Mouse (Mus musculus): Measurements from ENCODE around the gene Vmp1. TPM values are rescaled to one million over a fixed set of nuclear protein-coding genes. Genes with fewer than 3 reads are reported as not detected.
A peak's percentile ranks its signal among the peaks of the same experiment; 100 is the strongest.

Gene Vmp1
- polyA plus RNA-seq, 1 experiment from 2014 or later: 85.4 TPM

- WGBS: 18% methylated on average over 12 of the region's 12 CpGs
- Histone ChIP-seq H3K4me1 (peaks cover 18% of the 10 kb centered on the region), H3K9me3 (no peaks in the 10 kb centered on the region), H3K36me3 (peaks cover 7% of the 10 kb centered on the region; the same call in 1 of the 2 replicates), H3K4me2 (replicated peaks) (peak overlapping the region; percentile 57), H3K9ac (peak overlapping the region; percentile 48), H3K4me3 (peak overlapping the region; percentile 33), H3K27ac (no peak overlapping the region), H3K27me3 (no peaks in the 10 kb centered on the region)
- ATAC-seq (ENCODE audit: low FRiP score, low read depth): no peak
These were observed 97.3 kb downstream of the Vmp1 start for GRCm38 (mm10) chr11:86586177-86586867.

GRCm38 (mm10) chr11:86585598-86585984 lies 98.0 kb downstream of the Vmp1 start:
- peaks cover 18% of the 10 kb centered on the region for H3K4me1 ChIP-seq
- no peak overlapping the region for H3K27ac ChIP-seq
- no peak for ATAC-seq (ENCODE audit: low FRiP score, low read depth)
- peaks cover 7% of the 10 kb centered on the region; the same call in 1 of the 2 replicates for H3K36me3 ChIP-seq
- peak overlapping the region; percentile 30 for H3K4me2 ChIP-seq (replicated peaks)
- H3K9me3 ChIP-seq: no peaks in the 10 kb centered on the region
- no peaks in the 10 kb centered on the region for H3K27me3 ChIP-seq
- 0 out of 2 replicates have a peak overlapping the region, but pooled peaks have one; percentile 31 for H3K9ac ChIP-seq
- H3K4me3 ChIP-seq: peak overlapping the region; percentile 15; the same call in 1 of the 2 replicates
- WGBS: 43% methylated on average over 3 of the region's 3 CpGs

- Histone ChIP-seq H3K4me2 (replicated peaks) (peak overlapping the region; percentile 30; the same call in 1 of the 2 replicates), H3K4me1 (peaks cover 20% of the 10 kb centered on the region), H3K27ac (no peak overlapping the region), H3K27me3 (no peaks in the 10 kb centered on the region), H3K9ac (no peak overlapping the region), H3K36me3 (peaks cover 7% of the 10 kb centered on the region; the same call in 1 of the 2 replicates), H3K9me3 (no peaks in the 10 kb centered on the region), H3K4me3 (peak overlapping the region; percentile 15; the same call in 1 of the 2 replicates)
- no peak for ATAC-seq (ENCODE audit: low FRiP score, low read depth)
- WGBS: 82% methylated on average over 7 of the region's 7 CpGs
These were observed 98.6 kb downstream of the Vmp1 start for GRCm38 (mm10) chr11:86584898-86585597.

GRCm38 (mm10) chr11:86583990-86584897 lies 99.4 kb downstream of the Vmp1 start:
- Histone ChIP-seq H3K9ac (no peak overlapping the region), H3K36me3 (peaks cover 7% of the 10 kb centered on the region; the same call in 1 of the 2 replicates), H3K4me2 (replicated peaks) (no peak overlapping the region), H3K27ac (no peak overlapping the region), H3K9me3 (no peaks in the 10 kb centered on the region), H3K4me3 (no peak overlapping the region), H3K27me3 (no peaks in the 10 kb centered on the region), H3K4me1 (peaks cover 22% of the 10 kb centered on the region)
- ATAC-seq (ENCODE audit: low FRiP score, low read depth): no peak
- WGBS: 91% methylated on average over 14 of the region's 14 CpGs

DNA sequence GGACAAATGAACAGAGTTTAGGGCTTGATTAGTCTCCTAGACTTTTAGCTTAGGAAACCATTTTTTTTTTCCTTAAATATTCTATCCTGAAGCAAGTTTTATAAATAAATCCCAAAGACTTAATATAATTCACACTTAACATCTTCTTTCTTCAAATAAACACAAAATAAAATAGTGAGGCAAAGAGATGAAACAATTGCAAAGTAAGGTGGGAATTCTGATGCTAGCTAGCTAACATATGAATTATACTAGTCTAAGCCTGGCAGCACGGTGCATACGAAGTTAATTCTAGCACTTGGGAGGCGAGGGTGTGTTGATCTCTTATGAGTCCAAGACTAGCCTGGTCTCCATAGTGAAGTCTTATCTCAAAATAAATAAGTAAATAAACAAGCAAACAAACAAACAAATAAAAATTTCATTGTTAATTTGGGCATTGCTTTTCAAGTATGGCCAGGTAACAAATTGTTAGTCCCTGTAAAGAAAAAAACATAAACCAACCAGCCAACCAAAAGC lies 100.3 kb downstream of the Vmp1 start:
- no peak overlapping the region for H3K4me3 ChIP-seq
- H3K9me3 ChIP-seq: no peaks in the 10 kb centered on the region
- H3K4me1 ChIP-seq: peaks cover 30% of the 10 kb centered on the region
- H3K9ac ChIP-seq: no peak overlapping the region
- no peak overlapping the region for H3K27ac ChIP-seq
- H3K4me2 ChIP-seq (replicated peaks): no peak overlapping the region
- no peaks in the 10 kb centered on the region for H3K27me3 ChIP-seq
- H3K36me3 ChIP-seq: peaks cover 7% of the 10 kb centered on the region; the same call in 1 of the 2 replicates
- no peak for ATAC-seq (ENCODE audit: low FRiP score, low read depth)
- 91% methylated on average over 3 of the region's 3 CpGs for WGBS

DNA sequence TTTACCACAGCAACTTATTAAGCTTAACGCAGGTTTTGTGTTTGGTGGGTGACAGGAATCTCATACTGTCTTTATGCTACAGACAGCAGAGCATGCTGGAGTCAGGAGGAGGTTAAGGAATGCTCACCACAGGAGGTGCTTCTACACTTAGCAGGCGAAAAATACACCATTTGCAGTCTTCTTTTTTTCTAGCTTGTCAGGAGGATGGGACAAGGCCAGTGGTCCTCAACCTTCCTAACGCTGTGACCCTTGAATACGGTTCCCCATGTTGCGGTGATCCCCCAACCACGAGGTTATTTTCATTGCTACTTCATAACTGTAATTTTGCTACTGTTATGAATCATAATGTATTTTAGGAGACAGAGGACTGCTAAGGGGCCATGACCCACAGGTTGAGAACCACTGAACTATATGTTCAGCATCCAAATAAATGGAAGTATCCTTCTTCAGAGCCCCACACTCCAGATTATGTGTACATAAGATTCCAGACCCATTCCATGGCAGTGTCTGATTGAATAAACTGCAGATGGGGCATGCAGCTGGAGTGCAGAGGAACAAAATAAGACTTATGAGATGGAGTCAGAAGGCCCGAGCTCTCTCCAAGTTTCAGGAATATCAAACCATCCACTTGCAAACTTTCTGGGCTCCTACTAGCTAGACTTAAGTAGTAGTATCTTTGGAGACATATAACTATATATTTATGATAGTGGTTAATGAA lies 100.9 kb downstream of the Vmp1 start:
- Histone ChIP-seq H3K4me3 (no peak overlapping the region), H3K27me3 (no peaks in the 10 kb centered on the region), H3K36me3 (peaks cover 7% of the 10 kb centered on the region; the same call in 1 of the 2 replicates), H3K27ac (no peak overlapping the region), H3K9me3 (no peaks in the 10 kb centered on the region), H3K4me2 (replicated peaks) (no peak overlapping the region), H3K4me1 (peaks cover 24% of the 10 kb centered on the region), H3K9ac (no peak overlapping the region)
- no peak for ATAC-seq (ENCODE audit: low FRiP score, low read depth)
- WGBS: 88% methylated on average over 7 of the region's 7 CpGs

- no peaks in the 10 kb centered on the region for H3K9me3 ChIP-seq
- H3K4me2 ChIP-seq (replicated peaks): no peak overlapping the region
- H3K4me3 ChIP-seq: no peak overlapping the region
- H3K36me3 ChIP-seq: peaks cover 7% of the 10 kb centered on the region; the same call in 1 of the 2 replicates
- H3K27me3 ChIP-seq: no peaks in the 10 kb centered on the region
- WGBS: 94% methylated on average over 12 of the region's 12 CpGs
- peaks cover 17% of the 10 kb centered on the region for H3K4me1 ChIP-seq
- ATAC-seq (ENCODE audit: low FRiP score, low read depth): no peak
- H3K27ac ChIP-seq: no peak overlapping the region
- no peak overlapping the region for H3K9ac ChIP-seq
These were observed 101.6 kb downstream of the Vmp1 start for GRCm38 (mm10) chr11:86581943-86582542.

DNA sequence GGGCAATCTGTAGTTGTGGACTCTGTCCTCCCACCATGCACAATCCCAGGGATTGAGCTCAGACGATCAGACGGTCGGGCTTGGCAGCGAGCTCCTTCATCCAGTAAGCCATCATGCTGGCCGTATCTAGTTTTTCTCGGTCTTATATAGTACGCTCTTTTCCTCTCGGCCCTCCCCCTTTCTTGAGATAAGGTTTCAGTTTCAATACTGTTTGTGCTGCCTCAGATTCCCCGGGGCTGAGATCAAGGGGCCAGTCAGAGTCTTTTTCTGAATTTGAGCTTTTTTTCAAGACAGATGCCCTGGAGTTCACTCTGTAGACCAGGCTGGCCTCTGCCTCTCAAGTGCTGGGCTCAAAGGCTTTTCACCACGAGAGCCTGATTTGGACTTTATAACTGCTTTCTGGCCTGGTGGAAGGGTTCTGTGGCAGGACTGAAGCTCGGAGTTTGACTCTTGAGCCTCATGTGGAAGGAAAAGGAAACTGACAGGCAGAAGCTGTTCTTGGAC lies 102.3 kb downstream of the Vmp1 start:
- Histone ChIP-seq H3K4me3 (no peak overlapping the region), H3K27ac (no peak overlapping the region), H3K4me1 (peaks cover 12% of the 10 kb centered on the region; the same call in 1 of the 2 replicates), H3K36me3 (peaks cover 7% of the 10 kb centered on the region; the same call in 1 of the 2 replicates), H3K9ac (no peak overlapping the region), H3K4me2 (replicated peaks) (no peak overlapping the region), H3K9me3 (no peaks in the 10 kb centered on the region), H3K27me3 (no peaks in the 10 kb centered on the region)
- ATAC-seq (ENCODE audit: low FRiP score, low read depth): no peak
- WGBS: 62% methylated on average over 11 of the region's 11 CpGs

DNA sequence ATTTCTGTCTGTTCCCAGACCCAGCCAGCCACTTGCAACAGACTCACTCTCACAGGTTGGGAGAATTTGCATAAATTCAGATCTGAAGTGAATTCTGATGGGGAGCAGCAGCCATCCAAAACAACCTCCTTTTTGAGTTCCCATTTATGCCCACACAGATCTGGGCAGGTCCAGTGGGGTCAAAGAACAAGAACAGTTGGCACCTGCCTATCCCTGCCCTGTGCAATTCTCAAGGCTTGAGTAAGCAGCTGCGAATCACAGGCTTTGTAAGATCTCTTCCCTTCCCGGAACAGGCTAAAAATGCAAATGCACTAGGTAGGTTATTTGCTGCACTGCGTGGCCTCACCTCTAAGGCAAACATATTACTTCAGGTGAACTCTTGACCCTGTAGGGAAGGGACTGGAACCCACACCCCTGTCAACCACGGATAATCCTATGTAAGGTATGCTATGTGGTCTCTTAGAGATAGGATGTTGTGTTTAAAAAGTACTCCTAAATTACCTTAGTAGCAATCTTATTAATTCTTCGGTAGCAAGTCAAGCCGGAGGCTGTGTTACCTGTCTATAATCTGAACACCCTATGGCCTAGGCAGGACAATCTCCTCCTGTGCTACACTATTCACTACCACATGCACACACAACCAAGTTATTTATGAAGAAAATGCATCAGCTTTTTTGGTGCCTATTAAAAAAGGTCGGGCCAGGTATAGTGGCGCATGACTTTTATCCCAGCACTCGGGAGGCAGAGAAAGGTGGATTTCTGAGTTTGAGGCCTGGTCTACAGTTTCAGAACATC lies 103.1 kb downstream of the Vmp1 start:
- no peak overlapping the region for H3K27ac ChIP-seq
- 0 out of 2 replicates have a peak, but pooled peaks cover 11% of the 10 kb centered on the region for H3K4me1 ChIP-seq
- no peak overlapping the region for H3K4me2 ChIP-seq (replicated peaks)
- 83% methylated on average over 9 of the region's 9 CpGs for WGBS
- no peak overlapping the region for H3K9ac ChIP-seq
- no peaks in the 10 kb centered on the region for H3K27me3 ChIP-seq
- H3K36me3 ChIP-seq: peaks cover 7% of the 10 kb centered on the region; the same call in 1 of the 2 replicates
- H3K4me3 ChIP-seq: no peak overlapping the region
- H3K9me3 ChIP-seq: no peaks in the 10 kb centered on the region
- no peak for ATAC-seq (ENCODE audit: low FRiP score, low read depth)

GRCm38 (mm10) chr11:86579731-86580318 lies 103.8 kb downstream of the Vmp1 start:
- Histone ChIP-seq H3K4me3 (no peak overlapping the region), H3K9me3 (no peaks in the 10 kb centered on the region), H3K27ac (no peak overlapping the region), H3K4me2 (replicated peaks) (no peak overlapping the region), H3K27me3 (no peaks in the 10 kb centered on the region), H3K36me3 (peaks cover 7% of the 10 kb centered on the region; the same call in 1 of the 2 replicates), H3K9ac (no peak overlapping the region), H3K4me1 (0 out of 2 replicates have a peak, but pooled peaks cover 11% of the 10 kb centered on the region)
- no peak for ATAC-seq (ENCODE audit: low FRiP score, low read depth)
- WGBS: 70% methylated on average over 10 of the region's 10 CpGs

Measured in limb, embryonic 13.5 days (tissue).